Mouse (Mus musculus) activated CD4-positive, CD25-positive, alpha-beta regulatory T cell, adult 4 months (primary cell): ENCODE measurements around the gene Hspa4. TPM values are rescaled to one million over a fixed set of nuclear protein-coding genes. Genes with fewer than 3 reads are reported as not detected.
"Not testable (repeated sequence)": the region's sequence is repeated elsewhere in the genome, so short reads cannot be mapped to it uniquely, and the experiment has no call there.

Source experiments
- ATAC-seq: one replicate; pipeline ENCODE4 v1.8.0; 2017
- polyA plus RNA-seq, 2 experiments: library from polyadenylated mRNA; unstranded; fragments of 100-300 nt; shearing (Covaris generic); gene quantifications; one replicate each; pipeline ENCODE4 v1.2.1; 2017

The Hspa4 gene
- 10 to 100 TPM; 22.3 to 33.7 TPM for polyA plus RNA-seq

DNA sequence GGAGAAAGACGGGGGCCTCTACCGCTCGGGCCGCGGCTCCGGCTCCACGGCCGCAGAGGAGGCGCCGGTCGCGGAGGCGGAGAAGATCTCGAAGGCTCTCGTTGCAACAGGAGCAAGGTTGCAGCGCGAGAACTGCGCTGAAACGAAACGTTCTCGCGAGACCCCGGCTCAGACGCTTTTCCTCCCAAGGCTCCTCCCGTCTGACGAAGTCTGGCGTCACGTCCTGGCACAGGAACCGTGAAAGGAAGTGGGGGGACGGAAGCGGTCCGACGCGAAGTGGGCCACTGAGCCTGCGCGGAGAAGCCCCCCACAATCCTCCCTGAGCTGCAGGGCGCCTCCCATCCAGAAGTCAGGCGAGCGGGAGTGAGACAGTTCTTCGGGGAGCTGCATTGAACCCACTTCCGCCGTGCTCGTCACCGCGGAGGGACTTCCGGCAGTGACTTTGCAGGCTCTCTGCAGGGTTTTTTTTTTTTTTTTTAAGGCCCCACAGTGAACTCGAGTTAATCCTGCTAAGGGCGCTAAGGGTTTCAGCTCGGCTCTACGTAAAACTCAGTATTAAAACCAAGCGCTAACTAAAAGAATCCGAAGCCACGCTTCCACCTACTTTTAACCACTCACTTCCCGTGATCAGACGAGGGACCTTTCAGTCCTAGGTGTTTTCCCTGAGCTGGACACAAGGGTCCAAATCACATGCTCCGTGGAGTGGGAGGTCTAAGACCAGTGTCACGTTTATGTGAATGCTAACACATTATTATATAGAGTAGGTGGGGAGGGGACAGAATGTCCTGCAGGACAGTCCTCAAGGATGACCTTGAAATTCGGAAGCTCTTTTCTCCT, at the start of gene Hspa4:
TSS of gene Hspa4 (minus strand) at position 128 of the 837 bp plus-strand sequence.
- ATAC-seq = peak; percentile 91

DNA sequence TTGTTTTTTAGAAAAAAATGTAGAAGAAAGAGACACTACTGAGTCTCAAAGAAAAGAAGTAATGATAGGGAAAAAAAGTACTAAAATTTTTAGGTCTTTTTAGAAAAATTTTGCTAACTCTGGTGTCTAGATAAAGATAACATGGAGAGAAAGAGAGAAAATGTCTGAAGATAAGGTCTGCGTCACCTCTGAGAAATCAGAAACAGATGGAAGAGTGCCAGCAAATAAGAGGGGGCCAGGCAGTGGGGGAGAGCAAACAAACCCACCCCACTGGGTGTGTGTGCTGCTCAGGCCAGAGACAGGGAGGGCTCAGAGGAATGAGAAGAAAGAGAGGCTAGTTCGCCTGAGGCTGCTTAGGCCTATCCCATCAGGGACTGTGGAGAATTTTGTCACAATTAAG, 45.5 kb upstream of the Hspa4 start:
- ATAC-seq = no peak

DNA sequence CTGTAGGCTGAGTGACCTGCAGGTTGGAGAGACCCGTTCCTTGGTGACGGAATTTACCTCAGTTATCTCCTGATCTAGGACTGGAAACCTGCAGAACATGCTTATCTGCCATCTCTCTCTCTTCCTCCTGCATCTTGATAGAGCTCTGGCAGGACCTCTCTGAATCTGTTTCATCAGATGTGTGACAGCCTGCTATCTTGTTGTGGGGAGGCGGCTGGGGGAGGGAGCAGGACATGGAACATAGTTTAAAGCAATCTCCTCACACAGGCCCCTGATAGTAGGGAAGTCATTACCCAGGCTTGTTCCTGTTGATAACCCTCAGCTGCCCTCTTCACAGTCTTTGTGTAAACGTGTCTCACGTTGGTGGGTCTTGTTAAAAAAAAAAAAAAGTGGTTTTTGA, 45.1 kb upstream of the Hspa4 start:
- ATAC-seq = no peak

DNA sequence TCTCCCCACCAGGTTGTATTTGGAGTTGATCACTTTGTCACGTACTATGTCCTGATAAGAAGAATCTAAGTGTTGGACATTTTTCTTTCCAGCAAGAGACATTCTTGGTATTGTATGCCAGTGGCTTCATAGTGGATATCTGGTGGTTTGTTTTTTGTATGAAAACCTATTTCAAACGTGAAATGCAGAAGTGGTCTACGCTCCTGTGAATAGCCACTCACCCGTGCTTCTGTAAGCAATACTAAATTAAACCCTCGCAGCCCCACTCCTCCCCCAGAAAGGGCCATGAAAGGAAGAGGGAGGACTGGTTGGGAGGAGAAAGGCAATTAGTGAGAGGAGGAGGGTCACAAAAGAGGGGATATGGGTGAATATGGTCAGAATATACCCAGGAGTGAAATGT, 42.5 kb upstream of the Hspa4 start:
- ATAC-seq = no peak

DNA sequence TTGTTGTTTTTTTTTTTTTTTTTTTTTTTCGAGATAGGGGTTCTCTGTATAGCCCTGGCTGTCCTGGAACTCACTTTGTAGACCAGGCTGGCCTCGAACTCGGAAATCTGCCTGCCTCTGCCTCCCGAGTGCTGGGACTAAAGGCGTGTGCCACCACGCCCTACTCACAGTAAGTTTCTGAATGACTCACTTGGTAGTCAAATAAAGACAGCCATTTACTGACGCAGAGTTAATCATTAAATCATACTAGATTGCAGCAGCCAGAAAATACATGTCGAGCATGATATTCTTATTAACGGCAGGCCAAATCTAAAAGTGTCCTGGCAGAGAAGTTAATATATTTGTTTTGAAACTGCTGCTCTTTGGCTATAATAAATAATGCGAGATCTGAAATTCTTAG, 40.8 kb upstream of the Hspa4 start:
- not testable (repeated sequence) for ATAC-seq

DNA sequence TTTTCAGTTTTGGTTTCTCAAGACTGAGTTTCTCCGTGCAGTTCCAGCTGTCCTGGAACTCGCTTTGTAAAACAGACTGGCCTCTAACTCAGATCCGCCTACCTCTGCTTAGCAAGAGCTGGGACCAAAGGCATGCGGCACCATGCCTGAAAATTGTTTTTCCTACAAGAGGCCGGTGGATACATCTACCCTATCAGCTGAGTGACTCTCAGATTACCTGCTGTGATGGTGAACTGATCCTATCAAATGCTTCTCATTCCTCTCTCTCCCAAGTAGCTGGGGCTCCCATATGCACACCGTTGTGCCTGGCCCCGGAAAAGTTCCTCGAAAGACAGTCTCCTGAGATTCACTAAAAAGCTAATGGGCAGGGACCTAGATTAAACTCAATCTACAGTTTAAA, 37.4 kb upstream of the Hspa4 start:
- no peak for ATAC-seq

DNA sequence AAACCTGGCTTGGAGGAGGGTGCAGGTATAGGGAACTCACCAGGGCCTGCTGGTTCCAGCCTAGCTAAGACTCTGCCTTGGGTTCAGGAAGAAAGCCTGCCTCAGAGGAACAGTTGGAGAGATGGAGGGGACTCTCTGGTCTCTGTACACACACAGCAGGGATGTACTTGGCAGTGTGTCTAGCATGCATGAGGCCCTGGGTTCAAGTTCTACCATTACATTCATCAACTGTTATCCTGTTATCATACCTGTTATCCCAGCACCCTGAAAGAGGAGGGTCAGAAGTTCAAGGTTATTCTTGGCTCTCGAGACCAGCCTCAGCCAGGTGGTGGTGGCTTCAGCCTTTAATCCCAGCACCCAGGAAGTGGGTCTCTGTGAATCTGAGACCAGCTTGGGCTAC, 36.7 kb upstream of the Hspa4 start:
- no peak for ATAC-seq

DNA sequence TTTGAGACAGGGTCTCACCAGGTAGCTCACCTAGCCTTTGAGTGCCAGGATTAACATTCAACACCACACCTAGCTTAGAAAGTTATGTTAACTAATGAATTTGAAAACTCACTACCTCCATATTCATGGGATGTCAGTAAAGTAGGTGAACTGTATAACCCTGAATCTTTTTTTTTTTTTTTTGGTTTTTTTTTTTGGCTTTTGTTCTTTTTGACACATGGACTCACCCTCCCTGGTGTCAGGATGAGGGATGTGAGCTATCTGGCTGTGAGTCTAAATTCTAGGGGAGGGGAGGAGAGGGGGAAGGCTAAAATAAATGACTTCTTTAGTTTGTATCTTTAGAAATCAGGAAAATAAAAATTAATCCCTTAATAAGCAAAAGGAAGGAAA, 35.9 kb upstream of the Hspa4 start:
- no peak for ATAC-seq

DNA sequence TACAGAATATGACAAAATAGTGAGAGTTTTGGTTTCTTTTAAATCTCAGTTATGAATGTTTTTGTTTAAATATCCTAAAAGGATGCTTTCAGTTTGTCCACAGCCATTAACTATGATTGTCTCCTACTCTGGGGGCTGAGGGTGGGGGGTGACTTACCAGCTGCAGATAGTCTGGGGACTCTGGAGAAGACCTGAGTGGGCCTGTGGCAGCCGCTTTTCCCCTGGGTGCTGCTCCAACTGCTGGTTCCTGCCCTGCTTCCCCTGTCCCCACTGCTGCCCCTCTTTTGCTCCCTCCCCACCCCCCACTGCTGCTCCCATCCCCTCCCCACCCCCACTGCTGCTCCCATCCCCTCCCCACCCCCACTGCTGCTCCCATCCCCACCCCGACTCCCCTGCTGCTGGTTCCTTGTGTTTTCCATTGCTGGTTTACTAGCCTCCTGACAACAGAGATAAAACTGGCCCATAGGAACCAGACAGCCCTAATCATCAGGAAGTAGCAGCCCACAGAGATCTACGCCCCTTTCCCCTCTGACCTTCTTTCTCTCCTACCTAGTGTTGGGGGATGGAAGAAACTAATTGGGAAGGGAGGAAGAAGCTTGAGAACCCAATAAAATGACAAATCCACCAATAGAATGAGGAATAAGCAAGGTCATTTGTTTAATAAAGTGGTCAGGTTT, 35.4 kb upstream of the Hspa4 start:
- no peak for ATAC-seq

DNA sequence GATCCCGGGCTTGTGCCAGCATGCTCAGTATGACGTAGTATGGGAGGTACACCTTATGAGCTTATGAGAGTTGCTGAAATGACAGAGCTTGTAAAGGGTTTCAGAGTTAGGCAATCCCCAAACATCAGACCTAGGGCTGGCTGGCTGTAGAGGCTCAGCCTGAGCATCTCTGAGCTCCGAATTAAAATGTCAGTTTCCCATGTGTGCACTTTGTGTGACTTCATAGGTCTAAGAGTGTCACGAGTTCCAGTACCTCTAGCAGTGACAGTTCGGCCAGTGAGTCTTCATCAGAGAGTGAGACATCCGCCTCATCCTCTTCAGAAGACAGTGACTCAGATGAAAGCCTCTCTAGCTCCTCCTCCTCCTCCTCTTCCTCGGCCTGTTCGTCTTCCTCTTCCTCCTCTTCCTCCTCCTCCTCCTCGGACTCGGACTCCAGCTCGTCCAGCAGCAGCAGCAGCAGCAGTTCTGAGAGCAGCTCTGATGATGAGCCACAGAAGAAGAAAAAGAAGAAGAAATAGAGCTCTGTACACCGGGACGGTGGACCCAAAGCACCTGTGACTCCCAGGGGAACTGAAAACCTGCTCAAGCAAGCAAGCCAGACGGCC, 31.9 kb upstream of the Hspa4 start:
- ATAC-seq = no peak

DNA sequence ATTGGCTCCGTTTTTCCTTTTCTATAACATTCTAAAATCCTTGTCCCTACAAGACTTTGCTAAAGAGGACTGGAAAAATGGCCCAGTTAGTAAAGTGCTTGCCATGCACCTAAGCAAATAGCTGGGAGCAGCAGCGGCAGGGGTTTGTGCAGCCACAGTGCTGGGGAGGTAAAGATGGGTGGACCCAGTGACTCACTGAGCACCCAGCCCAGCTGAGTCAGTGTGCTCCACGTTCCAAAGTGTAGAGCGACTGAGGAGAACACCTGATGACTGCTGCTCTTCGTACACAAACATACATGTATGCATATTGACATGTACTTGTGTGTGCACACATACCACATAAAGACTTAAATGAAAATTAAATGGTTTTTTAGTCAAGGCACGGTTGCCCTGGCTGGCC, 30.9 kb upstream of the Hspa4 start:
- ATAC-seq = no peak

DNA sequence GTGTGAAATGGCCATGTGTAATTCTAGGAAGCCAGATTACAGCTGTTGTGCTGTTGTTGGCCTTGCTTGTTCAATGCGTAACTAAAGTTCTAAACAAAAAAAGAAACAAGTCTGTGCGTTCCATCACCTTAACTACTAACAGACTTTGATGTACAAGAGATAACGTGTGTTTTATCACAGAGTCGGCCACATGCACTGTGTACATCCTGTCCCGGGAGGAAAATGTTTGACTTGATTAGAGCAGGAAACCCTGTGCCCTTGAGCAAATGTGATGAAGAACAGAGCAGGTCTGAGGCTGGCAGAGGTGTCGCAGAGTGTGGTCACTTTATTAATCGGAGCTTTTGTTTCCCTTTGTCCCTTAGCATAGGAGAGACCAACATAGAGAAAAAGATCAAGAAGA, 30.1 kb upstream of the Hspa4 start:
- peak; percentile 69 for ATAC-seq

DNA sequence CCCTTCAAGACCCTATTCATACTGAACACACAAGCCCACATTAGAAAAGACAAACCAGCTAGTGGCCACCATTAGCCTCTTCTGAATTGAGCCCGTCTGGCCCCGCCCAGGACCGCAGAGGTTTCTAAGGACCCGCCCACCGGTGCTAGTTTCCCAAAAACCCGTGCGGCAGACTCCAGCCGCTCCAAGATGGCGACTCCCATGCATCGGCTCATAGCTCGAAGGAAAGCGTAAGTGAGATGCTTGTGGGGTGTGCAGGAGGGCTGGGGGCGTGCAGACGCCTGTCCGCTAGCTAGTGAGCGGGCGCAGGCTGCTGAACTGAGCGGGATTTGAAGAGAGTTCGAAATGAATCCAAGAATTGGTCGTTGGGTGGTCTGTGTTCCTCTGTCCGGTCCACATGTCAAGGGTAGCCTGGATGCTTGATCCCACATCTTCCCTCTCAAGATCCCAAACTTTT, 24.3 kb upstream of the Hspa4 start, which contains the start of gene Zcchc10:
TSS of gene Zcchc10 (plus strand) at position 168 of the 457 bp plus-strand sequence.
- peak; percentile 99 for ATAC-seq

DNA sequence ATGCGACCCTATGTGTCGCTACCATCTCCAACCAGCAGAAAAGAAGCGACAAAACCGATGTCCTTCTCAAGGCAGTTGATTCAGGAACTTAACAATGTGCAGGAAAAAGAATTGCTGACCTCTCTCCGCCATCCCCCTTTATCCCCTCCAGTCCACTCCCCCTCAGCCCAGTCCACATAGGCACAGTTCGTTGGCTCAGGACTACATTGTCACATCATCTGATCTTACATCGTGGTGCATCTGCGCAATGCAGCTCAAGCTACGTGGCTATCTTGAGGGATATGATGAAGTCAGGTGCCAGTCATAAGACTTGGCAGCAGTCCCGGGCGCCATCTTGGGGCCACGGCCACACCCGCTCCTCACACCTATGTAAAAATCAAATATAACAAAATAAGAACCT, 19.6 kb upstream of the Hspa4 start:
- not testable (repeated sequence) for ATAC-seq

DNA sequence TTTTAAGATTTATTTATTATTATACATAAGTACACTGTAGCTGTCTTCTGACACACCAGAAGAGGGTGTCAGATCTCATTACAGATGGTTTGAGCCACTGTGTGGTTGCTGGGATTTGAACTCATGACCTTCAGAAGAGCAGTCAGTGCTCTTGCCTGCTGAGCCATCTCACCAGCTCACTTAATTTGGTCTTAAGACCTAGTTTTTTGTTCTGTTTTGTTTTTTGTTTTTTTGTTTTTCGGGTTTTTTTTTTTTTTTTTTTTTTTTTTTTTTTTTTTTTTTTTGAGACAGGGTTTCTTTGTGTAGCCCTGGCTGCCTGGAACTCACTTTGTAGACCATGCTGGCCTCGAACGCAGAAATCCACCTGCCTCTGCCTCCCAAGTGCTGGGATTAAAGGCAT, 18.3 kb upstream of the Hspa4 start:
- not testable (repeated sequence) for ATAC-seq

DNA sequence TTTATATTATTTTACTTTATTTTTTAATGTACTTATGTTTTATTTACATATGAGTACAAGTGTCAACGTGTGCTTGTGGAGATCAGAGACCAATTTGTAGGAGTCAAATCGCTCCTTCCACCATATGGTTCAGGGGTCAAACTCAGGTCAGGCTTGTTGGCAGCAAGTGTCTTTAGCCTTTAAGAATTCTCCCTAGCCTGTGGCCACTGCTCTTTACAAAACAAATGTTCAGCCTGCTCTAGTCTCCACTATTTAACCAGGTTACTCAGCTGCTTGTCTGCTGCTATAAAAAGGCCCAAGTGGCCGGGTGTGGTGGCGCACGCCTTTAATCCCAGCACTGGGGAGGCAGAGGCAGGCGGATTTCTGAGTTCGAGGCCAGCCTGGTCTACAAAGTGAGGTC, 17.8 kb upstream of the Hspa4 start:
- no peak for ATAC-seq

DNA sequence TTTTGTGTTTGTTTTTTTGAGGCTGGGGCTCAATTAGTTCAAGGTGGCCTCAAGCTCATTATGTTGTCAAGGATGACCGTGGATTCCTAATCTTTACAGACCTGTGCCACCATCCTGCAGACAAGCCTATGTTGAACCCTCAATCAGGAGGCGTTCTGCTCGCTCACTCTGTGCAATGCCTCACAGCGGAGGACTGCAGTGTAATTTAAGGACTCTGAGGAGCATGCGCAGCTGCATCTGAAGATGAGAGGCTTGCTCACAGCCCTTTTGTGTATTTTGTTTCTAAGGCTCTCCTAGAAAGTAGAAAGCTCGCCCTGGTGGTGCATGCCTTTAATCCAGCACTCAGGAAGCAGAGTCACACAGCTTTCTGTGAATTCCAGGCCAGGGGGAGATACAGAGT, 16.7 kb upstream of the Hspa4 start:
- ATAC-seq = no peak

DNA sequence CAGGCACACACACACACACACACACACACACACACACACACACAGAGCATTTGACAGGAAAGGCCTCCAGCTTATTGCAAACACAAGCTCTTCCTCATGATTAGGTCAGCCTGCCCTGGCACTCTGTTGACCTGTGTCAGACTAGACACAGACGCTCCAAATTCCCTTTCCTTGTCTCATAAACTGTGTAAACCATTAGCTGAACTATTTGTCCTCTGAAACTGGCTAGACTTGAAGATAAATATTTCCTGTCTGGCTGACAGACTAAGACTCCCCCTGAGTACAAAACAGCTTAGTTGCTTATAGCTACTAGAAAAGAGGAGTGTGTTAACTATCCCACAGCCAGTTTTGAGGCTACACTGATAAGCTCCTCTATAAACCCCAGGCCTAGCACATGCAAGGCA, 14.5 kb upstream of the Hspa4 start:
- no peak for ATAC-seq

DNA sequence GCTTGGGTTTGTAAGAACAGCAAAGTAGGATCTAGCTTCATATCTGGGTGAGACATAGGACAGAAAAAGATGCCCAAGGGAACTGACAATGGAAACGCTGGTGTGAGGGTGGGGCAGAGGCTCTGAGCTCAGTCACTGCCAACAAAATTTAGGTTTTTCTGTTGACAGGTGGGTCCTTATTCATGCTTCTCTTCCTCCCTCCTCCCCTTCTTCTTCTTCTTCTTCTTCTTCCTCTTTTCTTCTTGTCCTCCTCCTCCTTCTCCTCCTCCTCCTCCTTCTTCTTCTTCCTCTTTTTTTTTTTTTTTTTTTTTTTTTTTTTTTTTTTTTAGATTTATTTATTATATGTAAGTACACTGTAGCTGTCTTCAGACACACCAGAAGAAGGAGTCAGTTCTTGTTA, 12.6 kb upstream of the Hspa4 start:
- not testable (repeated sequence) for ATAC-seq

DNA sequence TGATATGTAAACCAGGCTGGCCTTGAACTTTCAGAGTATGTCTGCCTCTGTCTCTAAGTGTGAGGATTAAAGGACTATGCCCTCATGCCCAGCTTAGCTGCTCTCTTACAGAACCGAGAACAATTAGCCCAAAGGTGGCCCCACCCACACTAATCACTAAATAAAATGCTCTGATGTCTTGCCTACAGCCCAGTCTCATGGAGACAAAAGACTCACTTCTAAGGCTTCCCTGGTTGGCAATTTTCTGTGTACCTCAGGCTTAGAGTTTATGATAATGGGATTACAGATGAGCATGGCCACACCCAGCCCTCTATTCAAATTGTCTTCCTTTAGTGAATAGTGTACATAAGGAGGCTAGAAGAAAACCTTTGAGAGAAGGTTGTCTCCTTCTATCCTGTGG, 11.1 kb upstream of the Hspa4 start:
- ATAC-seq = no peak

DNA sequence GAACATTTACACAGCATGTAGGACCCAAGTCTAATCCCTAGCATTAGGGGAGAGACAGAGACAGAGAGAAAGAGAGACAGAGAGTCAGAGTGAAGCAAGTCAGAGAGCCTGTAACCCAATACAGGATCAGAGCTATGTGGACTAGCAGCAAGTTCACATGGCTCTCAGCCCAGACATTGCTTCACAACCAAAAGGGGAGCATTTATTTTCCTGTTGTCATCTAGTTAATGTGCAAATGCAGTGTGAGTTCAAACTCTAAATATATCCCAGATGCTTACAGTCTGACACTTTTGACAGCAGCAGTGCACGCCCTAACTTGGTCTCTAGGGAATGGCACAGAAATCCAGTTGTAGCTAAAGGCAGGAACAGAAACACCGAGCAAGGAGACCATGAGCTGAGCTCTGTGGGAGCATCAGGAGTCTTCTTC, 8.6 kb upstream of the Hspa4 start:
- no peak for ATAC-seq

DNA sequence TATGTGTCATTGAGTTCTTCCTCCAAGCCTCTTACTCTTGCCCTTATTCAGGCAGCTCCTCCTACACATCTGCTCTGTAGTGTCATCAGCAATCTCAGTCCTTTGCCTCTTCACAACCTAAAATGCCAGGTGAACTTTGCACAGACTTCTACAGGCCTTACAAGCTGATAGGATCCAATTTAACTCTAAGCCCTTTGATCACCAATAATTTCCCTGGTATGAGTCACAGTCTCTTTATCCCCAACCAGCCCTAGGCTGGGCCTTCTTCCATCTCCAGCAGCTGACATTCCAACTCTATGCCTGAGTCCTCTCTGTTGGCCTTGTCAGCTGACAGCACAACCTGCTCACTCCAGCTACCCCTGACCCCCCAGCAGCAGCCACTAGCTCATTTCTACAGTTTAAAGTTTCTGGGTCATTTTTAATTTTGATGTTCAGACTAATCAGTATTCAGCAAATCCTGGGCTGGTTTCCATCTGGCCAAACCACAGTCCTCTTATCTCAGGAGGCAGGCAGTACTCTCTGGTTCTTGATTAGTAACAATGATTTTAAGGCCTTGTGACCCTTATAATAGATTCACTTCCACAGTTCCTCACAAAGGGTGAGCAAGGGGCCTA, 8.1 kb upstream of the Hspa4 start:
- ATAC-seq = no peak

DNA sequence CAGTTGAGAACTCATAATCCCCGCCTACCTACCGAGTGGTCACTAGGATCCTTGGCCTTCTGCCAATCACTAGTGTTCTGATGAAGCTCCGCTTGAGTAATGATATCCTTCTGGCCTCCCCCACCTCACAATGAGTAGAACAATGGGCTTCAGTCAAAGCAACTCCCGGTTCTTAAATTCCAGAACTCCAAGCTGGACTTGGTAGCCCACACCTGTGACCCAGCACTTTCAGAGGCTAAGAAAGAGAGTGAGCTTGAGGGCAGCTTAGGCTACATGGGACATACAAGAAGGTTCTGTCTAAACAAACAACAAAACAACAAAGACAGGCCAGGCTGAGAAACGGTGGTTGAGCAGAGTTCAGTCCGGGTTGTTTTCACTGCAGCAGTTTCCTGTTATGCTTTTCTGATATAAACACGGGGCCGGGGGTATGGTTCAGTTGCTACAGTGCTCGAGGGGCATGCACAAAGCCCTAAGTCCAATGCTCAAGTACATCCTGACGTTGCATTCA, 7.4 kb upstream of the Hspa4 start:
- no peak for ATAC-seq
